Mouse (Mus musculus): Measurements from ENCODE around the gene Cx3cl1. TPM values are rescaled to one million over a fixed set of nuclear protein-coding genes. Genes with fewer than 3 reads are reported as not detected.

The Cx3cl1 gene
- total RNA-seq, 2 experiments from 2014 or later = 0.82 to 0.96 TPM

GRCm38 (mm10) chr8:94794368-94794767 lies 22.6 kb downstream of the Cx3cl1 start:
- intact Hi-C loops (cut with DNase I; ENCODE audit: low total_unique reads) = no loop called here
- DNase-seq = no peak

- intact Hi-C loops (cut with DNase I; ENCODE audit: low total_unique reads) = no loop called here
- no peak for DNase-seq
Observed at GRCm38 (mm10) chr8:94794782-94795181, 23.0 kb downstream of the Cx3cl1 start.

- intact Hi-C loops (cut with DNase I; ENCODE audit: low total_unique reads) = no loop called here
- no peak for DNase-seq
Observed at GRCm38 (mm10) chr8:94800278-94800968, 28.6 kb downstream of the Cx3cl1 start.

- peak; percentile 37 for DNase-seq
- intact Hi-C loops (cut with DNase I; ENCODE audit: low total_unique reads) = no loop called here
Observed at GRCm38 (mm10) chr8:94801293-94802095, 29.7 kb downstream of the Cx3cl1 start.

GRCm38 (mm10) chr8:94802375-94802774 lies 30.6 kb downstream of the Cx3cl1 start:
- intact Hi-C loops (cut with DNase I; ENCODE audit: low total_unique reads) = no loop called here
- no peak for DNase-seq

- DNase-seq = no peak
- intact Hi-C loops (cut with DNase I; ENCODE audit: low total_unique reads) = no loop called here
Observed at GRCm38 (mm10) chr8:94803551-94803950, 31.7 kb downstream of the Cx3cl1 start.

- no peak for DNase-seq
- intact Hi-C loops (cut with DNase I; ENCODE audit: low total_unique reads) = no loop called here
Observed at GRCm38 (mm10) chr8:94804546-94805340, 32.9 kb downstream of the Cx3cl1 start.

GRCm38 (mm10) chr8:94805811-94806210 lies 34.0 kb downstream of the Cx3cl1 start:
- no peak for DNase-seq
- intact Hi-C loops (cut with DNase I; ENCODE audit: low total_unique reads) = no loop called here

GRCm38 (mm10) chr8:94807506-94807905 lies 35.7 kb downstream of the Cx3cl1 start:
- intact Hi-C loops (cut with DNase I; ENCODE audit: low total_unique reads) = no loop called here
- DNase-seq = no peak

GRCm38 (mm10) chr8:94808372-94808771 lies 36.6 kb downstream of the Cx3cl1 start:
- DNase-seq = no peak
- intact Hi-C loops (cut with DNase I; ENCODE audit: low total_unique reads) = no loop called here

- intact Hi-C loops (cut with DNase I; ENCODE audit: low total_unique reads) = no loop called here
- DNase-seq = no peak
Observed at GRCm38 (mm10) chr8:94810153-94810552, 38.3 kb downstream of the Cx3cl1 start, which contains the start of gene Ccl17. Ccl17 (plus strand) TSS chr8:94810453.

- no peak for DNase-seq
- intact Hi-C loops (cut with DNase I; ENCODE audit: low total_unique reads) = no loop called here
Observed at GRCm38 (mm10) chr8:94810855-94811254, 39.0 kb downstream of the Cx3cl1 start.

GRCm38 (mm10) chr8:94811654-94812053 lies 39.8 kb downstream of the Cx3cl1 start:
- intact Hi-C loops (cut with DNase I; ENCODE audit: low total_unique reads) = loop anchor here (2.0 kb wide), 1 partner anchor 107 kb away; no protein-coding TSS in a partner anchor
- DNase-seq = no peak

- intact Hi-C loops (cut with DNase I; ENCODE audit: low total_unique reads) = loop anchor here (2.0 kb wide), 1 partner anchor 108 kb away; no protein-coding TSS in a partner anchor
- peak; percentile 64 for DNase-seq
Observed at GRCm38 (mm10) chr8:94812645-94813098, 40.9 kb downstream of the Cx3cl1 start.

- intact Hi-C loops (cut with DNase I; ENCODE audit: low total_unique reads) = no loop called here
- no peak for DNase-seq
Observed at GRCm38 (mm10) chr8:94814556-94814955, 42.7 kb downstream of the Cx3cl1 start.

GRCm38 (mm10) chr8:94817933-94818332 lies 46.1 kb downstream of the Cx3cl1 start:
- intact Hi-C loops (cut with DNase I; ENCODE audit: low total_unique reads) = loop anchor here (5.0 kb wide), 1 partner anchor 89 kb away; no protein-coding TSS in a partner anchor
- DNase-seq = no peak

GRCm38 (mm10) chr8:94819671-94820179 lies 47.9 kb downstream of the Cx3cl1 start:
- no peak for DNase-seq
- intact Hi-C loops (cut with DNase I; ENCODE audit: low total_unique reads) = loop anchor here (5.0 kb wide), 1 partner anchor 88 kb away; no protein-coding TSS in a partner anchor

GRCm38 (mm10) chr8:94820553-94820952 lies 48.7 kb downstream of the Cx3cl1 start:
- no peak for DNase-seq
- intact Hi-C loops (cut with DNase I; ENCODE audit: low total_unique reads) = no loop called here

- intact Hi-C loops (cut with DNase I; ENCODE audit: low total_unique reads) = no loop called here
- DNase-seq = no peak
Observed at GRCm38 (mm10) chr8:94821381-94821780, 49.6 kb downstream of the Cx3cl1 start.

Measured in gastrocnemius, postnatal 14 days (tissue).